Mouse (Mus musculus): ENCODE measurements around the gene Prdm13. TPM values are rescaled to one million over a fixed set of nuclear protein-coding genes. Genes with fewer than 3 reads are reported as not detected.

Prdm13 gene
- total RNA-seq, 1 experiment from 2014 or later: not detected

DNA sequence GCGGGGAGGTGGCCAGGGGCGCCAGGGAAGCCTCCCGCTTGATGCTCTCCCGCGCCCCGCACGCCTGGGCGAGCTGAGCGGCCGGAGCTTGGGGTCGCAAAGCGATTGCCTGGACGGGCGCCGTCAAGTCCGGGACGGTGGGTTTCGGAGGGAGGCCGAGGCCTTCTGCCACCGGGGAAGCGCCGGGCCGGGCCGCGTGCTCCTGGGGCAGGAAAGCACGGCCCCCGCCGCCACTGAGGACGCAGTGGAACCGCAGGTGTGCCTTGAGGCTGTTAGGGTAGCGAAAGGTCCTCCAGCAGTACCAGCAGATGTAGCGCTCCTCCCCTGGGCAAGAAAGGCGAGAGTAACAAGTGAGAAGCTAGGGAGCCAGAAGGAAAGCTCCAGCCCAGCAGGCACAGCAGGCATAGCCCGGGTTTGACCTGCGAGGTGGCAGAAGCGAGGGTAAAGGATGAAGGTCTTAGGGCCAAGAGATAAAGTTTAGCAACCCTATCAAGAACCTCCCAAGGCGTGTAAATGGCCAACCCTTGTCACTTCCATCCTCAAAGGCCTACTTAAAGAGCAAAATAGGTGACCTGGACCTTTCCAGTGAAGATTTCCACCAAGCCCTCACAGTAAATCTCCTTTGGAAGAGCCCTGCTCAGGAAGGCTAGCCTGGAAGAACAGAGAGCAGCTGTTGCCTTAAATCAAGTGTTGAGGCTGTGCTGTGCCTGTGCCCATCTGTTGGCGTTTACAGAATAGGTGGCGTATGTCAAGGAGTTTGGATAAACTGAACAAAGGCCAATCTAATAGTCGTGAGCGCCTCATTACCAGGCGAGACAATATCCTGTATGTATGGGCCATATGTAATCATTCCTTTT lies 5.9 kb downstream of the Prdm13 start:
- ATAC-seq (ENCODE audit: extremely low read depth, insufficient number of reproducible peaks, low FRiP score, poor library complexity, severe bottlenecking): no peak

DNA sequence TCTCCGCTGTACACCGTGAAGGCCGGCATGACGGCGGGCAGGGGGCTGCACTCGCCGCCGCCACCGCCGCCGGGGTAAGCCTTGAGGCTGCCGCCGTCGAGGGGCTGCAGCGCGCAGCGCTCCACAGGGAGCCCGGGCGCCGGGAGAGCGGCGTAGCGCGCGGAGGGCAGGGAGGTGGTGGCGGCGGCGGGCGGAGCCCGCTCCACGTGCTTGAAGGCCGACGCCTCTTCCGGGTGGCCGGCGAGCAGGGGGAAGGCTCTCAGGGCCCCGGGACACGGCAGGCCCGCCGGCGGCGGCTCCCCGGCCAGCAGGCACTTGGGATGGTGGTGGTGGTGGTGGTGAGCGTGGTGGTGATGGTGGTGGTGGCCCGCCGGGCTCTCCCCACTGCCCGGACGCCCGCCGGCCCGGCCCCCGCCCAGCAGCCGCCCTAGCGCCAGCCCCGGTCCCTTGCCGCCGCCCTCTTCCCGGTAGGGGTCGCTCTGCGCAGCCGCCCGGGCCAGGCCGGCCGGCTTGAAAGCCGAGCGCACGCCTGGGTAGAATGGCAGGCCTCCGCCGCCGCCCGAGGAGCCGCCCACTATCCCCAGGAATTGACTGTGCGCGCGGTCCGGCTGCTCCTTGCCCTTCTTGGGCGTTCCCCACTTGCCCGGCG lies 6.7 kb downstream of the Prdm13 start:
- ATAC-seq (ENCODE audit: extremely low read depth, insufficient number of reproducible peaks, low FRiP score, poor library complexity, severe bottlenecking): no peak

DNA sequence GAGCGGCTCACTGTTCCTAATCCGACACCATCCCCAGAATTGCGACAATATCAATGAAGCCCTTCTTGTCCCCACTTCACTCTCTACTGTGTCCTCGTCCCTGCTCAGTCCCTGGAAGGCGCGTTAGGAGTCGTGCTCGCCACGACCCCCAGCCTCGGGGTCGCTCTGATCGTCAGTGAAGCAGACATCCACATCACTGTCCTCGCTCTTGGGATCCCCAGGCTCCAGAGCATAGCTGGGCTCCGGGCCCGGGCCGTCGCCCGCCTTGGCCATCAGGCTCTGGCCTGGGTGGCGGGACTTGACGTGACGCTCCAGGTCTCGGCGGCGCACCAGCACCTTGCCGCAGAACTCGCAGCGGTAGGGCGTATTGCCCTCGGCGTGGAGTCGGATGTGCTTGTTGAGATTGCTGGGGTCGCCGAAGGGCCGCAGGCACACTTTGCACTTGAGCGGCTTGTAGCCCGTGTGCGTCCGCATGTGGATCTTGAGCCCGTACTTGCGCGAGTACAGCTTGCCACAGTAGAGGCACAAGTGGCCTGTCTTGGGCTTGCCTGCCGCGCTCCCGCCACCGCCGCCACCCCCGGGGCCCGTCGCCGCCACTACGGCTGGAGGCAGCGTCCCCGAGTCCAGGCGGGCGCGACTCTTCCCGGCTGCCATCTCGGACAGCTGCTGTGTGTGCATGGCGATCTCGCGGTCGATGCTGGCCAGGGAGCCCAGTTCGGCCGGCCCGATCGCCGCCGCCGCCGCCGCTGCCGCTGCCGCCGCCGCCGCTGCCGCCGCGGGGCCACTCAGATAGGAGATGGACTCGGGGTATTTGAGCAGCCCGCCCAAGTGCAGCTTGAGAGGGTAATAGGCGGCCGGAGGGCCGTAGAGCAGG lies 7.4 kb downstream of the Prdm13 start:
- ATAC-seq (ENCODE audit: extremely low read depth, insufficient number of reproducible peaks, low FRiP score, poor library complexity, severe bottlenecking): no peak

DNA sequence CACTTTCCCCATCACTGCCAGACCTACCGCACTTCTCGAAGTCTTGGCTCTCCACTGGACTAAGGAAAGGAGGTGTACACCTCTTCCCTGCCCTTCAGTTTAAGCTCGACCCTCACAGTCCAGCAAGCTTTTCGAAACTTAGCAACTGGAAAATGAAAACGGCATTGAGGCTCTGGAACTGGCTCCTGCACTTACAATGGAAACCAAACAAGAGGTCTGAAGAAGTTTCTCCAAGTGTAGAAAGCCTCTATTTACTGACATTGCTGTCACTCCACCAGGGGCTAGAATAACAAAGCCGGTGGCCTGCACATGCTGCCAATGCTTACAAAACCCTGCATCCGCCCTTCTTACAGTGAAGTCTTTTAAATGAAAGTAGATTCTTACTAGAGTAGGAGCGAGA lies 11.1 kb downstream of the Prdm13 start:
- ATAC-seq (ENCODE audit: extremely low read depth, insufficient number of reproducible peaks, low FRiP score, poor library complexity, severe bottlenecking): no peak

DNA sequence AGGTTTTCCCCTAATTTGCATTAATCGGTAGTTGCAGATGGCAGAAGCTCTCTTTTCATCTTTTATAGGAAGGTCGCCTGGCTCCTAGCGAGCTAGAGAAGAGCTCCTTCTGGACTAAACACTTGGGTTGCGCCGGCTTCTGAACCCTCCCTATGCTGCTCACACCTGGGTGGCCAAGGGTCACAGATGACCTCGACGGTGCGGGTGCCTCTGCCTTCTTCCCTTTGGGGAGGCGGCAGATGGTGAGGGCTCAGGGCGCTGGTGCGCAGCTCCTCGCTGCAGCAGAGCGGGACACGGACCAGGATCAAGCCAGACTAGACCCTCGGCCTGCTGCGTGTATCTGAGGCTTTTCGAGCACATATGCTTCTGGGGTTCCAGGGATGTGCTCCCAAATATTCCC lies 11.7 kb downstream of the Prdm13 start:
- no peak for ATAC-seq (ENCODE audit: extremely low read depth, insufficient number of reproducible peaks, low FRiP score, poor library complexity, severe bottlenecking)

DNA sequence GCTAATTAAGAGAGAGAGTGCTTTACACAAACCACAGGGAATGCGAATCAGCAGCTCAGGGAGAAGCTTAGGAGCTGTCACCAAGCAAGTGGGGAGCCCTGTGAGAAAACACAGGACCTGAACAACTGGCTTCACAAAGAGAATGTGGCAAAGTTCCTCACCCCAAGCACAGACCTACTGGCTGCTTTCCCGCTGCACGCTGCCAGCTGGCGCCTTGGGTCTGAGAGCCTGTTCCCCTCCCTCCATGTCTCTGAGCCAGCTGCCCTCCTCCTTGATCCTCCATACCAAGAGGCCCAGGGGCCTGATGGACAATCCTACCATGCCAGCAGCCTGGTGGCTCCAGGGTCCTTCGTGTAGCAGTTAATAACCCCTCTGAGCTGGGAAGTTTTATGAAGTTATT lies 19.8 kb downstream of the Prdm13 start:
- ATAC-seq (ENCODE audit: extremely low read depth, insufficient number of reproducible peaks, low FRiP score, poor library complexity, severe bottlenecking): no peak

DNA sequence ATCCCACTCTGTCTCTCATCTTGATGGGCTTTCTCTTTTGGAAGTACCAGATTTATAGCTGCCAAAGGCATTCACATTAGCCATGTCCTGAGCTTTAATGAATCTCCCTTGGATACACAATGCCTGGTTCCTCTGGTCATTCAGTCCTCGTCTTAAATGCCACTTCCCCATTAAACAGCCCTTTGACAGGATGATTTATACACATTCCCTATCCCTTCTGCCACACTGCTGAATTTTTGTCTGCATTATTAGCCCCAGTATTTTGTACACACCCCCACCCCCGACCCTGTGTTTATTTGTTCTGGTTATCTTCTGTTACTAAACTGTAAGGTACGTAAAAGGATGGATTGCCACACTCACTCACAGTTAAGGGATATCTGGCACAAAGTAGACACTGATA lies 27.6 kb downstream of the Prdm13 start:
- no peak for ATAC-seq (ENCODE audit: extremely low read depth, insufficient number of reproducible peaks, low FRiP score, poor library complexity, severe bottlenecking)

DNA sequence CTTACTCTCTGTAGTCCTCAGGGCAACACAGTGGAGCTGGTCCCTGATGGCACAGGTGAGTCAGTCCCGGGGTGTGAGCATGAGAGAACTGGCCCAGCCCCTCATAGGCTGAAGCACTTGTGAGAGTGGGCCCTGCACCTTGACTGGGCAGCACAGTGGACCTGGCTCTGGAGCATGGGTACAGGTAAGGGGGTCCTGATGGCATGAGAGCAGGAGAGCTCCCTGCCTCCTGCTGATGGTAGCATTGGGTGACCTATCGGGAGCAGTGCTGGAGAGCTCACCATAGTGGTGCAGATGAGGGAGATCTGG lies 56.5 kb downstream of the Prdm13 start:
- ATAC-seq (ENCODE audit: extremely low read depth, insufficient number of reproducible peaks, low FRiP score, poor library complexity, severe bottlenecking): no peak

DNA sequence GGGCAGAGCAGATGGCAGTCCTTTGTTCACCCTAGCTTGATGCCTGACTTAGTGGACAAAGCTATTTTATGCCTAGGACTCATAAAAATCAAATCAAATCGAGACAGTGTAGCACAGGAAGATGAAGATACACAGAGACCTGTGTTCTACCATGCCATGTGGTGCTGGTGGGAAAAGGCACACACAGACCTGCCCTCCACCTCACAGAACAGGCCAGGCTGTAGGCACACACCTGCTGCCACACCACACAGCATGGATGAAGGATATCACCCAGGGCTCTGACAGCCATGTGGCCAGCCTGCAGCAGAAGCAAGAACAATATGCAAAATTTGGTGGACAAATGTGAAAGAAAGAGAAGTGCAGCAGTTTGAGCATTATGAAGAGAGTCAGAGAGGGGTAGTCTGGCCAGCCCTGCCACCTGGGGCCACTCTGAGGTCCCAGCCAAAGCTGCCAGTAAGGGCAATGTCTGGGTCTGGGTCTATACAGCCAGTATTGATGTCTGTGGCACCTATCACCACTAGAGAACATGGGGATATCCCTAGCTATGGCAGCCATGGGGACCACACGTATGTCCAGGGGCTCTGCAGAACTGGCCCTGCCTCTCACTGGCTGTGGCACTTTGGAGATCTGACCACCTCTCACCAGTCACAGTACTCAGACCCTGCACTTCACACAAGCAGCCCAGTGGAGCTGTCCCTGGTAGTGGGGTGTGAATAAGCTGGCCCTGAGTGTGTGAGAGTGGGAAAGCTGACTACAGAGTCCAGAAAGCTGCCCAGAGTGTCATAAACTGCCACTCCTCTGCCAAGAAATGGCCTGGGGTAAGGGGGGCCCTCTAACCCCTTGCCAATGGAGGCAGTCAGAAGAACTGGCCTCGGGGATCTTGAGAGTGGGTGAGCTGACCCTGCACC lies 57.1 kb downstream of the Prdm13 start:
- no peak for ATAC-seq (ENCODE audit: extremely low read depth, insufficient number of reproducible peaks, low FRiP score, poor library complexity, severe bottlenecking)

Other genes starting within 250 kb of the Prdm13 start
- gene Ccnc, start 41.7 kb upstream of the Prdm13 start, total RNA-seq (2017): 29.3 and 32.6 TPM in 2 replicates
- 17.9 and 18.5 TPM in 2 replicates for gene Usp45, start 81.2 kb upstream of the Prdm13 start, total RNA-seq (2017)
- 8.3 and 11.4 TPM in 2 replicates for gene Tstd3, start 81.2 kb upstream of the Prdm13 start, total RNA-seq (2017)
- gene Pnisr, start 161.6 kb upstream of the Prdm13 start, total RNA-seq (2017): 405 and 408 TPM in 2 replicates
- gene Coq3, start 193.7 kb upstream of the Prdm13 start, total RNA-seq (2017): 2.4 and 4.2 TPM in 2 replicates
- 0.25 TPM in 1 of 2 replicates, not detected in the other for gene Faxc, start 245.4 kb upstream of the Prdm13 start, total RNA-seq (2017)

Measured in neutrophil, adult 5-6 weeks (primary cell).